24 mouse cellular contexts compared by ENCODE assay signal in the genomic region with DNA sequence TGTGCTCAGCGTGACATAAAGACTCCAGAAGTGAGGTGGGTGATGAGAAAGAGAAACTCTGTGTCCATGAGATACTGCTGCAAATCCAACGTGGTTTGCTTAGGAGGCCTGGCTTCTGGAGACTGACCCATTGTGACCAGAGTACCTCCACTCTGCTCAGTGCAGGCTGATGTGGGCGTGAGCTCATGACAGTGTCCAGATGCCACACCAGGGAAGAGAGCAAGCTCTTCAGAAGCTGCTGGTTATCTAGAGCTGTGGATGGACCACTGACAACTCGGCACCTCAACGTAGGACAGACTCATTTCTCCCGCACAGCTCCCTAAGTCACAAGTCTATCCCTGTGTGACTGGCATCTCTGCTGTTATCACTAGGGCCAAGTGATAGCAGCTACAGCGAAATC.
DNase-seq lines count a peak whose midpoint lies in the region; ATAC-seq lines count a peak whose summit lies in the region.
"Had no signal": no experiment of that assay in that cellular context is flagged by ENCODE, and none has a peak within 500 bp of the region (broad histone marks: within the 10 kb centered on the region; RNA-seq: fewer than 3 reads in every experiment).

No protein-coding gene starts in this region.

- H3K9ac ChIP-seq in heart, embryonic 14.5 days (ENCODE audit: low read length) = no peak overlapping the region; the same call in 1 of the 2 replicates
- no peak overlapping the region for H3K9ac ChIP-seq in intestine, embryonic 14.5 days (ENCODE audit: low read length)
- no peak overlapping the region for H3K9ac ChIP-seq in intestine, embryonic 16.5 days (ENCODE audit: low read depth, low read length)
- H3K9ac ChIP-seq: embryonic facial prominence, embryonic 15.5 days; hindbrain, embryonic 12.5 days had no signal

- peak; percentile 69 for ATAC-seq in heart, embryonic 14.5 days (ENCODE audit: insufficient number of reproducible peaks, insufficient read depth, low FRiP score, low read depth)
- 0 out of 2 replicates have a peak, but pooled peaks have one; percentile 19 for ATAC-seq in intestine, embryonic 14.5 days (replicated peaks; ENCODE audit: low FRiP score, low TSS enrichment, low read depth)
- no peak for ATAC-seq in intestine, embryonic 16.5 days
- no peak for ATAC-seq in megakaryocyte-erythroid progenitor cell, adult 5-6 weeks (replicated peaks; ENCODE audit: low FRiP score, low TSS enrichment, poor library complexity, severe bottlenecking)
- ATAC-seq: activated CD4-positive, CD25-positive, alpha-beta regulatory T cell, adult 4 months; forebrain, embryonic 14.5 days; hindbrain, embryonic 16.5 days; inflammation-experienced regulatory T-cells, adult 6 months; Patski had no signal

- no peak overlapping the region for H3K4me3 ChIP-seq in heart, embryonic 10.5 days
- H3K4me3 ChIP-seq in heart, embryonic 14.5 days (ENCODE audit: control insufficient read depth in 1 of 2, insufficient read depth in 1 of 2, low read depth in 1 of 2, low read length in 2 of 2) = no peak overlapping the region
- no peak overlapping the region for H3K4me3 ChIP-seq in intestine, embryonic 14.5 days (ENCODE audit: low read depth, low read length)
- H3K4me3 ChIP-seq in intestine, embryonic 16.5 days (ENCODE audit: low read length) = no peak overlapping the region
- H3K4me3 ChIP-seq: embryonic facial prominence, embryonic 15.5 days; erythroblast, embryonic 14.5 days; forebrain, embryonic 10.5 days; hindbrain, embryonic 12.5 days had no signal

- no peaks in the 10 kb centered on the region for H3K27me3 ChIP-seq in heart, embryonic 10.5 days (ENCODE audit: insufficient read depth, poor library complexity, severe bottlenecking)
- H3K27me3 ChIP-seq in heart, embryonic 14.5 days (ENCODE audit: control insufficient read depth, insufficient read depth, low read length) = no peaks in the 10 kb centered on the region
- H3K27me3 ChIP-seq in intestine, embryonic 14.5 days (replicated peaks; ENCODE audit: control insufficient read depth, insufficient read depth, low read length) = no peaks in the 10 kb centered on the region
- H3K27me3 ChIP-seq in intestine, embryonic 16.5 days (replicated peaks; ENCODE audit: control insufficient read depth, insufficient read depth, low read length) = no peaks in the 10 kb centered on the region
- H3K27me3 ChIP-seq: CH12.LX; embryonic facial prominence, embryonic 15.5 days; hindbrain, embryonic 12.5 days; Patski had no signal

- 0 out of 2 replicates have a peak overlapping the region, but pooled peaks have one; percentile 36 for H3K27ac ChIP-seq in heart, embryonic 10.5 days
- H3K27ac ChIP-seq in heart, embryonic 14.5 days (replicated peaks in 1 of 2; ENCODE audit: control insufficient read depth in 1 of 2, insufficient read depth in 1 of 2, low read depth in 2 of 2, low read length in 2 of 2) = peak overlapping the region; percentile 11 to 45
- H3K27ac ChIP-seq in intestine, embryonic 14.5 days (ENCODE audit: low read depth) = no peak overlapping the region
- H3K27ac ChIP-seq in intestine, embryonic 16.5 days (ENCODE audit: low read length) = no peak overlapping the region
- H3K27ac ChIP-seq: embryonic facial prominence, embryonic 15.5 days; forebrain, embryonic 10.5 days; hindbrain, embryonic 12.5 days had no signal

- H3K4me1 ChIP-seq in heart, embryonic 10.5 days = peaks cover 20% of the 10 kb centered on the region
- peaks cover 6 to 10% of the 10 kb centered on the region in 2 experiments for H3K4me1 ChIP-seq in heart, embryonic 14.5 days (ENCODE audit: control insufficient read depth in 2 of 2, insufficient read depth in 2 of 2, low read length in 2 of 2)
- H3K4me1 ChIP-seq in intestine, embryonic 14.5 days (replicated peaks; ENCODE audit: control insufficient read depth, insufficient read depth, low read length) = no peaks in the 10 kb centered on the region; the same call in 1 of the 2 replicates
- no peaks in the 10 kb centered on the region for H3K4me1 ChIP-seq in intestine, embryonic 16.5 days (ENCODE audit: control insufficient read depth, insufficient read depth, low read length)
- H3K4me1 ChIP-seq: embryonic facial prominence, embryonic 15.5 days; forebrain, embryonic 10.5 days; hindbrain, embryonic 12.5 days had no signal

- no peaks in the 10 kb centered on the region for H3K9me3 ChIP-seq in heart, embryonic 10.5 days
- H3K9me3 ChIP-seq in heart, embryonic 14.5 days (ENCODE audit: control insufficient read depth, low read length) = no peaks in the 10 kb centered on the region
- H3K9me3 ChIP-seq in intestine, embryonic 14.5 days (ENCODE audit: control insufficient read depth, low read length) = no peaks in the 10 kb centered on the region
- H3K9me3 ChIP-seq in intestine, embryonic 16.5 days (ENCODE audit: control insufficient read depth, low read length) = no peaks in the 10 kb centered on the region
- H3K9me3 ChIP-seq: embryonic facial prominence, embryonic 15.5 days; forebrain, embryonic 10.5 days; hindbrain, embryonic 12.5 days had no signal

- peak overlapping the region; percentile 7; the same call in 1 of the 2 replicates for H3K4me2 ChIP-seq in heart, embryonic 14.5 days (ENCODE audit: low read length)
- H3K4me2 ChIP-seq in intestine, embryonic 14.5 days (ENCODE audit: low read length) = no peak overlapping the region
- no peak overlapping the region for H3K4me2 ChIP-seq in intestine, embryonic 16.5 days (ENCODE audit: low read depth, low read length)
- H3K4me2 ChIP-seq: embryonic facial prominence, embryonic 15.5 days; hindbrain, embryonic 12.5 days had no signal

- DNase-seq in heart, embryonic 10.5 days (ENCODE audit: low spot score) = peak; percentile 86
- DNase-seq in heart, adult 9 months (ENCODE audit: low spot score in 2 of 2) = no peak
- no peak for DNase-seq in heart, postnatal 10 days
- no peak for DNase-seq in intestine, embryonic 14.5 days (ENCODE audit: low spot score)
- DNase-seq: adrenal gland, postnatal 14 days; cerebellum, adult 18-20 months; cerebellum, adult 9-11 months; cerebellum, postnatal 36 days; gastrocnemius, postnatal 10 days; heart, postnatal 36 days; kidney, adult 18-20 months had no signal

- WGBS in heart, embryonic 10.5 days = 18% methylated on average over 7 of the region's 7 CpGs
- 12% methylated on average over 7 of the region's 7 CpGs for WGBS in heart, embryonic 14.5 days
- 65% methylated on average over 7 of the region's 7 CpGs for WGBS in intestine, embryonic 14.5 days
- whole genome bisulfite sequencing in intestine, embryonic 16.5 days = 72% methylated on average over 7 of the region's 7 CpGs

- intact Hi-C loops in heart, postnatal 10 days (cut with DNase I) = no loop called here

- H3K36me3 ChIP-seq in heart, embryonic 10.5 days = no peaks in the 10 kb centered on the region
- no peaks in the 10 kb centered on the region for H3K36me3 ChIP-seq in heart, embryonic 14.5 days (ENCODE audit: control insufficient read depth, insufficient read depth, low read length)
- H3K36me3 ChIP-seq in intestine, embryonic 14.5 days (ENCODE audit: control insufficient read depth, insufficient read depth, low read length) = no peaks in the 10 kb centered on the region
- H3K36me3 ChIP-seq in intestine, embryonic 16.5 days (ENCODE audit: control insufficient read depth, insufficient read depth, low read length) = no peaks in the 10 kb centered on the region
- H3K36me3 ChIP-seq: embryonic facial prominence, embryonic 15.5 days; forebrain, embryonic 10.5 days; hindbrain, embryonic 12.5 days had no signal

Comparison
In these comparisons a context has a peak if more than half of its experiments do, and no peak if none do; other contexts are left out.
1. ATAC-seq: peak in heart, embryonic 14.5 days (single experiment) and intestine, embryonic 14.5 days (single experiment); none in intestine, embryonic 16.5 days (single experiment) and megakaryocyte-erythroid progenitor cell, adult 5-6 weeks (single experiment).
2. H3K27ac ChIP-seq: peak in heart, embryonic 10.5 days (single experiment) and heart, embryonic 14.5 days (2 of 2); none in intestine, embryonic 14.5 days (single experiment) and intestine, embryonic 16.5 days (single experiment).